Mouse (Mus musculus) retina, postnatal 1 day (tissue): ENCODE results near the gene 3830406C13Rik.
A peak's percentile ranks its signal among the peaks of the same experiment; 100 is the strongest.

Experiments used
- DNase-seq: peaks from one replicate; pipeline ENCODE4 v3.0.0-alpha.2; 2012

The 3830406C13Rik gene

GRCm38 (mm10) chr14:12343451-12343941, 59.5 kb downstream of the 3830406C13Rik start:
- peak; percentile 50 for DNase-seq

GRCm38 (mm10) chr14:12344061-12344745, 60.2 kb downstream of the 3830406C13Rik start:
- DNase-seq, result no peak

GRCm38 (mm10) chr14:12344746-12345240, 60.8 kb downstream of the 3830406C13Rik start:
- DNase-seq, result peak; percentile 77

GRCm38 (mm10) chr14:12345241-12345921, 61.4 kb downstream of the 3830406C13Rik start:
- DNase-seq, result peak; percentile 78

- DNase-seq, result peak; percentile 89
These were observed 62.3 kb downstream of the 3830406C13Rik start for GRCm38 (mm10) chr14:12346011-12346864.

GRCm38 (mm10) chr14:12346865-12347600, 63.1 kb downstream of the 3830406C13Rik start:
- DNase-seq, result peak; percentile 46

GRCm38 (mm10) chr14:12348089-12348488, 64.1 kb downstream of the 3830406C13Rik start, which contains the start of gene Fezf2:
Gene Fezf2, minus strand, starts transcription at chr14:12348189.
- peak; percentile 16 for DNase-seq

- peak; percentile 36 for DNase-seq
These were observed 65.5 kb downstream of the 3830406C13Rik start for GRCm38 (mm10) chr14:12349334-12350090.

- DNase-seq, result peak; percentile 21
These were observed 66.4 kb downstream of the 3830406C13Rik start for GRCm38 (mm10) chr14:12350271-12350916.
